Mouse (Mus musculus): ENCODE measurements around the gene Zfp672. TPM values are rescaled to one million over a fixed set of nuclear protein-coding genes. Genes with fewer than 3 reads are reported as not detected.
A peak's percentile ranks its signal among the peaks of the same experiment; 100 is the strongest.
"Not testable (repeated sequence)": the region's sequence is repeated elsewhere in the genome, so short reads cannot be mapped to it uniquely, and the experiment has no call there.

The Zfp672 gene
- 50.6 and 50.7 TPM in 2 replicates for polyA plus RNA-seq (2014; fragmentation: Nextera tagmentation; extraction: Ambion mirVana)

- H3K27ac ChIP-seq (ENCODE audit: low read depth, low read length), result peak within 1 kb of the TSS; percentile 64
- H3K36me3 ChIP-seq (ENCODE audit: control insufficient read depth, insufficient read depth, low read length), result peaks cover 14% of the 10 kb centered on the region
- no peaks in the 10 kb centered on the region for H3K27me3 ChIP-seq (replicated peaks; ENCODE audit: control insufficient read depth, insufficient read depth, low read length)
- DNase-seq (ENCODE audit: low spot score), result peak; percentile 88
- no peaks in the 10 kb centered on the region for H3K9me3 ChIP-seq (ENCODE audit: control insufficient read depth, low read length)
- peak within 1 kb of the TSS; percentile 93 for H3K4me2 ChIP-seq
- ATAC-seq (replicated peaks; ENCODE audit: low FRiP score), result peak; percentile 94
- peak within 1 kb of the TSS; percentile 76 for H3K4me3 ChIP-seq (ENCODE audit: low read depth, low read length)
- H3K4me1 ChIP-seq (replicated peaks; ENCODE audit: control insufficient read depth, insufficient read depth, low read length), result peaks cover 20% of the 10 kb centered on the region
- WGBS, result under 1% methylated on average over 52 of the region's 52 CpGs
- H3K9ac ChIP-seq (ENCODE audit: low read depth, low read length), result peak within 1 kb of the TSS; percentile 81
Measured at GRCm38 (mm10) chr11:58330276-58331148, at the start of gene Zfp672, which contains the start of gene Sh3bp5l. TSS of gene Zfp672 (minus strand) at chr11:58330339. TSS of gene Sh3bp5l (plus strand) at chr11:58330724.

- Histone ChIP-seq H3K4me3 (ENCODE audit: low read depth, low read length) (no peak overlapping the region), H3K4me1 (replicated peaks; ENCODE audit: control insufficient read depth, insufficient read depth, low read length) (no peaks in the 10 kb centered on the region), H3K9ac (ENCODE audit: low read depth, low read length) (no peak overlapping the region), H3K4me2 (no peak overlapping the region), H3K27me3 (replicated peaks; ENCODE audit: control insufficient read depth, insufficient read depth, low read length) (no peaks in the 10 kb centered on the region), H3K36me3 (ENCODE audit: control insufficient read depth, insufficient read depth, low read length) (no peaks in the 10 kb centered on the region), H3K27ac (ENCODE audit: low read depth, low read length) (no peak overlapping the region), H3K9me3 (ENCODE audit: control insufficient read depth, low read length) (no peaks in the 10 kb centered on the region)
- DNase-seq (ENCODE audit: low spot score), result no peak
- no peak for ATAC-seq (replicated peaks; ENCODE audit: low FRiP score)
- WGBS, result 90% methylated on average over 1 of the region's 1 CpGs
Measured at GRCm38 (mm10) chr11:58379516-58379915, 49.4 kb upstream of the Zfp672 start.

- ATAC-seq (replicated peaks; ENCODE audit: low FRiP score), result no peak
- Histone ChIP-seq H3K27ac (ENCODE audit: low read depth, low read length) (no peak within 1 kb of the TSS), H3K9me3 (ENCODE audit: control insufficient read depth, low read length) (no peaks in the 10 kb centered on the region), H3K4me3 (ENCODE audit: low read depth, low read length) (no peak within 1 kb of the TSS), H3K4me2 (no peak within 1 kb of the TSS), H3K36me3 (ENCODE audit: control insufficient read depth, insufficient read depth, low read length) (no peaks in the 10 kb centered on the region), H3K4me1 (replicated peaks; ENCODE audit: control insufficient read depth, insufficient read depth, low read length) (no peaks in the 10 kb centered on the region), H3K9ac (ENCODE audit: low read depth, low read length) (no peak within 1 kb of the TSS), H3K27me3 (replicated peaks; ENCODE audit: control insufficient read depth, insufficient read depth, low read length) (no peaks in the 10 kb centered on the region)
- DNase-seq (ENCODE audit: low spot score), result no peak
- WGBS, result 79% methylated on average over 3 of the region's 3 CpGs
Measured at GRCm38 (mm10) chr11:58378763-58379278, 48.7 kb upstream of the Zfp672 start, which contains the start of gene Lypd8. TSS of gene Lypd8 (plus strand) at chr11:58379043.

GRCm38 (mm10) chr11:58377686-58378085, 47.5 kb upstream of the Zfp672 start:
- no peaks in the 10 kb centered on the region for H3K36me3 ChIP-seq (ENCODE audit: control insufficient read depth, insufficient read depth, low read length)
- no peak overlapping the region for H3K4me2 ChIP-seq
- no peak for ATAC-seq (replicated peaks; ENCODE audit: low FRiP score)
- no peak overlapping the region for H3K4me3 ChIP-seq (ENCODE audit: low read depth, low read length)
- H3K27me3 ChIP-seq (replicated peaks; ENCODE audit: control insufficient read depth, insufficient read depth, low read length), result no peaks in the 10 kb centered on the region
- 60% methylated on average over 1 of the region's 1 CpGs for WGBS
- no peak overlapping the region for H3K9ac ChIP-seq (ENCODE audit: low read depth, low read length)
- H3K4me1 ChIP-seq (replicated peaks; ENCODE audit: control insufficient read depth, insufficient read depth, low read length), result no peaks in the 10 kb centered on the region
- H3K27ac ChIP-seq (ENCODE audit: low read depth, low read length), result no peak overlapping the region
- DNase-seq (ENCODE audit: low spot score), result no peak
- no peaks in the 10 kb centered on the region for H3K9me3 ChIP-seq (ENCODE audit: control insufficient read depth, low read length)

GRCm38 (mm10) chr11:58377273-58377672, 47.1 kb upstream of the Zfp672 start:
- no peaks in the 10 kb centered on the region for H3K9me3 ChIP-seq (ENCODE audit: control insufficient read depth, low read length)
- ATAC-seq (replicated peaks; ENCODE audit: low FRiP score) (no peak), DNase-seq (ENCODE audit: low spot score) (no peak)
- H3K9ac ChIP-seq (ENCODE audit: low read depth, low read length), result no peak overlapping the region
- no peaks in the 10 kb centered on the region for H3K4me1 ChIP-seq (replicated peaks; ENCODE audit: control insufficient read depth, insufficient read depth, low read length)
- H3K36me3 ChIP-seq (ENCODE audit: control insufficient read depth, insufficient read depth, low read length), result no peaks in the 10 kb centered on the region
- no peaks in the 10 kb centered on the region for H3K27me3 ChIP-seq (replicated peaks; ENCODE audit: control insufficient read depth, insufficient read depth, low read length)
- no peak overlapping the region for H3K4me3 ChIP-seq (ENCODE audit: low read depth, low read length)
- H3K27ac ChIP-seq (ENCODE audit: low read depth, low read length), result no peak overlapping the region
- WGBS, result 73% methylated on average over 2 of the region's 2 CpGs
- no peak overlapping the region for H3K4me2 ChIP-seq

GRCm38 (mm10) chr11:58366191-58366590, 36.1 kb upstream of the Zfp672 start:
- H3K9me3 ChIP-seq (ENCODE audit: control insufficient read depth, low read length); H3K27ac ChIP-seq (ENCODE audit: low read depth, low read length); H3K4me3 ChIP-seq (ENCODE audit: low read depth, low read length); H3K36me3 ChIP-seq (ENCODE audit: control insufficient read depth, insufficient read depth, low read length); H3K4me1 ChIP-seq (replicated peaks; ENCODE audit: control insufficient read depth, insufficient read depth, low read length); DNase-seq (ENCODE audit: low spot score); H3K9ac ChIP-seq (ENCODE audit: low read depth, low read length); ATAC-seq (replicated peaks; ENCODE audit: low FRiP score); H3K27me3 ChIP-seq (replicated peaks; ENCODE audit: control insufficient read depth, insufficient read depth, low read length); H3K4me2 ChIP-seq: not testable (repeated sequence)
- WGBS, result no CpG with 5 or more reads among the region's 6 CpGs

- Histone ChIP-seq H3K36me3 (ENCODE audit: control insufficient read depth, insufficient read depth, low read length) (no peaks in the 10 kb centered on the region), H3K4me3 (ENCODE audit: low read depth, low read length) (no peak overlapping the region), H3K9me3 (ENCODE audit: control insufficient read depth, low read length) (no peaks in the 10 kb centered on the region), H3K4me2 (no peak overlapping the region), H3K4me1 (replicated peaks; ENCODE audit: control insufficient read depth, insufficient read depth, low read length) (no peaks in the 10 kb centered on the region), H3K27ac (ENCODE audit: low read depth, low read length) (no peak overlapping the region), H3K27me3 (replicated peaks; ENCODE audit: control insufficient read depth, insufficient read depth, low read length) (no peaks in the 10 kb centered on the region), H3K9ac (ENCODE audit: low read depth, low read length) (no peak overlapping the region)
- 63% methylated on average over 3 of the region's 3 CpGs for WGBS
- ATAC-seq (replicated peaks; ENCODE audit: low FRiP score), result no peak
- no peak for DNase-seq (ENCODE audit: low spot score)
Measured at GRCm38 (mm10) chr11:58364454-58364853, 34.3 kb upstream of the Zfp672 start.

GRCm38 (mm10) chr11:58362562-58362961, 32.4 kb upstream of the Zfp672 start:
- not testable (repeated sequence) for H3K4me2 ChIP-seq; ATAC-seq (replicated peaks; ENCODE audit: low FRiP score); H3K27me3 ChIP-seq (replicated peaks; ENCODE audit: control insufficient read depth, insufficient read depth, low read length); H3K36me3 ChIP-seq (ENCODE audit: control insufficient read depth, insufficient read depth, low read length); H3K4me3 ChIP-seq (ENCODE audit: low read depth, low read length); H3K27ac ChIP-seq (ENCODE audit: low read depth, low read length); DNase-seq (ENCODE audit: low spot score); H3K9me3 ChIP-seq (ENCODE audit: control insufficient read depth, low read length); H3K4me1 ChIP-seq (replicated peaks; ENCODE audit: control insufficient read depth, insufficient read depth, low read length); H3K9ac ChIP-seq (ENCODE audit: low read depth, low read length)
- no CpG with 5 or more reads among the region's 6 CpGs for WGBS
